ENCODE assay signal across 8 mouse cellular contexts in the genomic region with DNA sequence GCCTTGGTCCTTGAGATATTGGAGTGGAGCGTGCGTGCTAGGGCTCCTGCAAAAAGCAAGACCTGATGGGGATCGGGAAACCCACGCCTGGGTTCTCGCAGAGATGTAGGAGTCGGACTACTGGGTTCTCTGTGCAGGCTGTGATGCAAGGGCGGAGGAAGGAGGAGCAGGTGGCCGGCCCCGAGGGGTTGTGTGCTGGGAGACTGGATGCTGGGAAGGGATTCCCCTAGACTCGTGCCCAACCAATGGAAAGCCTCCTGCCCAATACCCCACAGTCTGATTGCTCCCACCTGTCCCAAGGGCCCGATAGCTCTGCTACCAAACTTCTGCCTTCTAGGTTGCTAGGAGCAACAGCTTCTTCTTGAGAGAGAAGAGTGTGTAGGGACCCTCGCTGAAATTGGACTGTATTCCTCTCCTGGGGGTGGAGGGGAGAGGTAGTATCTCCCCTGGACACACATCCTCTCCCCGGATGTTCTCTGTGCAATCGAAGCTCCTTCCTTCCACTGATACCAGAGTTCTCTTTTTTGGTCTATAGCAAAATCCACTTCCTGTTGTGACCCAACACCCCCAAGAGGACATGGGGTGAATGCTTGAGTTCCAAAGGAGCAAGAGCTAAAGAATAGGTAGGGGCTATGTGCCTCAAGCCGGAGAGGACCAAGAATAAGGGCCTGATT. TPM values are rescaled to one million over a fixed set of nuclear protein-coding genes. Genes with fewer than 3 reads are reported as not detected.
A peak's percentile ranks its signal among the peaks of the same experiment; 100 is the strongest.
DNase-seq lines count a peak whose midpoint lies in the region; ATAC-seq lines count a peak whose summit lies in the region.

No protein-coding gene starts in this region.

- WGBS in heart, embryonic 14.5 days = 7% methylated on average over 15 of the region's 15 CpGs
- WGBS in limb, embryonic 13.5 days = 8% methylated on average over 15 of the region's 15 CpGs

- peak; percentile 4; the same call in 1 of the 2 replicates for ATAC-seq in heart, embryonic 14.5 days (ENCODE audit: insufficient number of reproducible peaks, insufficient read depth, low FRiP score, low read depth)
- ATAC-seq in limb, embryonic 13.5 days (ENCODE audit: low FRiP score, low read depth) = peak; percentile 28
- ATAC-seq in monocyte, adult 5-6 weeks (replicated peaks; ENCODE audit: insufficient number of reproducible peaks, low FRiP score, low TSS enrichment, poor library complexity, severe bottlenecking) = peak; percentile 29

- DNase-seq in cerebellum, postnatal 10 days = peak; percentile 73 to 79
- no peak for DNase-seq in cerebellum, postnatal 14 days
- DNase-seq in thymus, postnatal 0 days (ENCODE audit: low spot score) = peak; percentile 39
- DNase-seq in thymus, postnatal 36 days = no peak
- DNase-seq in urinary bladder, postnatal 25 days (ENCODE audit: low spot score) = no peak

- no peaks in the 10 kb centered on the region for H3K27me3 ChIP-seq in heart, embryonic 14.5 days (ENCODE audit: control insufficient read depth, insufficient read depth, low read length)
- H3K27me3 ChIP-seq in limb, embryonic 13.5 days = no peaks in the 10 kb centered on the region

- H3K4me1 ChIP-seq in heart, embryonic 14.5 days (ENCODE audit: control insufficient read depth in 2 of 2, insufficient read depth in 2 of 2, low read length in 2 of 2) = peaks cover 6 to 7% of the 10 kb centered on the region in 2 experiments; a peak in 2 of 4 replicates
- peaks cover 26% of the 10 kb centered on the region for H3K4me1 ChIP-seq in limb, embryonic 13.5 days

- H3K9ac ChIP-seq in heart, embryonic 14.5 days (ENCODE audit: low read length) = peak overlapping the region; percentile 85
- peak overlapping the region; percentile 89 for H3K9ac ChIP-seq in limb, embryonic 13.5 days

- H3K4me3 ChIP-seq in heart, embryonic 14.5 days (ENCODE audit: control insufficient read depth in 1 of 2, insufficient read depth in 1 of 2, low read depth in 1 of 2, low read length in 2 of 2) = peak overlapping the region; percentile 69 to 78
- H3K4me3 ChIP-seq in limb, embryonic 13.5 days = peak overlapping the region; percentile 77

- no peaks in the 10 kb centered on the region for H3K9me3 ChIP-seq in heart, embryonic 14.5 days (ENCODE audit: control insufficient read depth, low read length)
- H3K9me3 ChIP-seq in limb, embryonic 13.5 days = no peaks in the 10 kb centered on the region

- H3K27ac ChIP-seq in heart, embryonic 14.5 days (replicated peaks in 1 of 2; ENCODE audit: control insufficient read depth in 1 of 2, insufficient read depth in 1 of 2, low read depth in 2 of 2, low read length in 2 of 2) = peak overlapping the region in 1 of 2 experiments; percentile 61; a peak in 2 of 4 replicates
- H3K27ac ChIP-seq in limb, embryonic 13.5 days = peak overlapping the region; percentile 58; the same call in 1 of the 2 replicates

- peaks cover 22% of the 10 kb centered on the region for H3K36me3 ChIP-seq in heart, embryonic 14.5 days (ENCODE audit: control insufficient read depth, insufficient read depth, low read length)
- peaks cover 23% of the 10 kb centered on the region for H3K36me3 ChIP-seq in limb, embryonic 13.5 days

- peak overlapping the region; percentile 93 for H3K4me2 ChIP-seq in heart, embryonic 14.5 days (ENCODE audit: low read length)
- H3K4me2 ChIP-seq in limb, embryonic 13.5 days (replicated peaks) = peak overlapping the region; percentile 87

RNA-seq across cellular contexts. Expression of gene Arrb2, which starts 0.6 kb away (rescaled TPM):
- polyA plus RNA-seq in thymus, postnatal 0 days (2015; fragmentation: Nextera tagmentation; extraction: Ambion mirVana) = 38.8 and 38.9 TPM in 2 replicates
- 5.4 and 8.6 TPM in 2 replicates for polyA plus RNA-seq in heart, embryonic 14.5 days (2014; fragmentation: Nextera tagmentation; extraction: Ambion mirVana)
- 22.8 and 24.1 TPM in 2 replicates for polyA plus RNA-seq in limb, embryonic 13.5 days (2015; fragmentation: Nextera tagmentation; extraction: Ambion mirVana)
- 94.2 to 148 TPM (median 113 TPM) in 3 replicates for total RNA-seq in monocyte, adult 5-6 weeks (2017)

RNA-seq across cellular contexts. Expression of gene Med11, which starts 18.7 kb away (rescaled TPM):
- polyA plus RNA-seq in thymus, postnatal 0 days (2015; fragmentation: Nextera tagmentation; extraction: Ambion mirVana) = 47.5 and 47.6 TPM in 2 replicates
- polyA plus RNA-seq in heart, embryonic 14.5 days (2014; fragmentation: Nextera tagmentation; extraction: Ambion mirVana) = 25.1 and 26.8 TPM in 2 replicates
- 42.4 and 45.9 TPM in 2 replicates for polyA plus RNA-seq in limb, embryonic 13.5 days (2015; fragmentation: Nextera tagmentation; extraction: Ambion mirVana)
- 37.7 to 56.2 TPM (median 52.1 TPM) in 3 replicates for total RNA-seq in monocyte, adult 5-6 weeks (2017)

RNA-seq across cellular contexts. Expression of gene Pelp1, which starts 23.2 kb away (rescaled TPM):
- polyA plus RNA-seq in thymus, postnatal 0 days (2015; fragmentation: Nextera tagmentation; extraction: Ambion mirVana) = 17.0 and 18.4 TPM in 2 replicates
- polyA plus RNA-seq in heart, embryonic 14.5 days (2014; fragmentation: Nextera tagmentation; extraction: Ambion mirVana) = 17.8 and 17.9 TPM in 2 replicates
- polyA plus RNA-seq in limb, embryonic 13.5 days (2015; fragmentation: Nextera tagmentation; extraction: Ambion mirVana) = 40.0 and 41.8 TPM in 2 replicates
- 1.6 to 4.9 TPM (median 2.1 TPM) in 3 replicates for total RNA-seq in monocyte, adult 5-6 weeks (2017)

RNA-seq across cellular contexts. Expression of gene Zmynd15, which starts 26.2 kb away (rescaled TPM):
- 4.8 and 5.1 TPM in 2 replicates for polyA plus RNA-seq in thymus, postnatal 0 days (2015; fragmentation: Nextera tagmentation; extraction: Ambion mirVana)
- polyA plus RNA-seq in heart, embryonic 14.5 days (2014; fragmentation: Nextera tagmentation; extraction: Ambion mirVana) = 0.95 and 2.0 TPM in 2 replicates
- 0.62 and 0.75 TPM in 2 replicates for polyA plus RNA-seq in limb, embryonic 13.5 days (2015; fragmentation: Nextera tagmentation; extraction: Ambion mirVana)
- 0.21 TPM in 1 of 3 replicates, not detected in the others for total RNA-seq in monocyte, adult 5-6 weeks (2017)

RNA-seq across cellular contexts. Expression of gene Cxcl16, which starts 26.8 kb away (rescaled TPM):
- 34.2 and 35.1 TPM in 2 replicates for polyA plus RNA-seq in thymus, postnatal 0 days (2015; fragmentation: Nextera tagmentation; extraction: Ambion mirVana)
- polyA plus RNA-seq in heart, embryonic 14.5 days (2014; fragmentation: Nextera tagmentation; extraction: Ambion mirVana) = 9.4 and 10.3 TPM in 2 replicates
- polyA plus RNA-seq in limb, embryonic 13.5 days (2015; fragmentation: Nextera tagmentation; extraction: Ambion mirVana) = 2.7 and 3.9 TPM in 2 replicates
- total RNA-seq in monocyte, adult 5-6 weeks (2017) = 1.6 to 3.5 TPM (median 2.8 TPM) in 3 replicates

Comparison
In these comparisons a context has a peak if more than half of its experiments do, and no peak if none do; other contexts are left out.
1. DNase-seq: peak in cerebellum, postnatal 10 days (2 of 2) and thymus, postnatal 0 days (single experiment); none in cerebellum, postnatal 14 days (0 of 2), thymus, postnatal 36 days (0 of 2) and urinary bladder, postnatal 25 days (single experiment).
2. Peak in every context shown above with its lines, with median percentiles within 50 percentile points of each other: ATAC-seq.